Mouse (Mus musculus): ENCODE measurements around the gene Rbfox3.

Rbfox3 gene

DNA sequence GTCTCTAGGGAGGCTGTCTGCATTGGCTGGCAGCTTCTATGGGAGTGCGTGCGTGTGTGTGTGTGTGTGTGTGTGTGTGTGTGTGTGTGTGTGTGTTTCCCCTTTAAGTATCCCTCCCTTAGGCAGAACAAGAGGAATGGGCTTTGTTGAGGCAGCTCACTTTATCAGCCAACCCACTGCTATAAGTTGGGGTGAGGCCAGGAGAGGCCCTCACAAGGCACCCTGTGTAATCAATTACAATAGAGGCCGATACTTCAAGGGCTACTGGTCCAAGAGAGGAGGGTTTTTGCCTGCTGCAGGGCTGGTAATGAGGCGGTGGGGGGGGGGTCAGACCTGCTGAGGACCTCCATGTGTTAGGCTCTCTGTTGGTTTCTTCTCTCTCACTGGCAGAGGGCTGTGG is 357.5 kb downstream of the Rbfox3 start:
- no peak for DNase-seq (ENCODE audit: low read depth, low spot score)

DNA sequence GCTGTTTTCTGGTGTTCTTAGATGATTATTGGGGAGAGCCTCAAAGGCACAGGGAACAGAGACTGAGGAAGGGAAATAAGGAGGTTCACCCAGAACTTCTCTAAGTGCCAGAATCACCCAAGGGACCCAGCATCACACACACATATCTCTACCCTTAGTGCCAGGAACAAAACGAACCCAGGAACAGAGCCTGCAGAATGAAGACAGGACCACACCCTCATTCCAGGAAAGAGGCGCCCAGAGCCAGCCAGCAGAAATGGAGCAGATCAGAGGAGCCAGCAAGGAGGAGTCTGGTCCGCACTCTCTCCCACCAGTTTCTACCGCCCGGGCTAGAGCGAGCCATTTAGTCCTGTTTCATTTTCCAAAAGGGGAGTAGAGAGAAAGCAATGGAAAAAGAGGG is 358.4 kb downstream of the Rbfox3 start:
- DNase-seq (ENCODE audit: low read depth, low spot score) = no peak

- no peak for DNase-seq (ENCODE audit: low read depth, low spot score)
These were observed 358.9 kb downstream of the Rbfox3 start for GRCm38 (mm10) chr11:118552478-118552877.

GRCm38 (mm10) chr11:118551705-118552104 is 359.7 kb downstream of the Rbfox3 start:
- no peak for DNase-seq (ENCODE audit: low read depth, low spot score)

- peak; percentile 11 for DNase-seq (ENCODE audit: low read depth, low spot score)
These were observed 360.4 kb downstream of the Rbfox3 start for GRCm38 (mm10) chr11:118550773-118551520.

GRCm38 (mm10) chr11:118548242-118548641 is 363.2 kb downstream of the Rbfox3 start:
- DNase-seq (ENCODE audit: low read depth, low spot score) = no peak

DNA sequence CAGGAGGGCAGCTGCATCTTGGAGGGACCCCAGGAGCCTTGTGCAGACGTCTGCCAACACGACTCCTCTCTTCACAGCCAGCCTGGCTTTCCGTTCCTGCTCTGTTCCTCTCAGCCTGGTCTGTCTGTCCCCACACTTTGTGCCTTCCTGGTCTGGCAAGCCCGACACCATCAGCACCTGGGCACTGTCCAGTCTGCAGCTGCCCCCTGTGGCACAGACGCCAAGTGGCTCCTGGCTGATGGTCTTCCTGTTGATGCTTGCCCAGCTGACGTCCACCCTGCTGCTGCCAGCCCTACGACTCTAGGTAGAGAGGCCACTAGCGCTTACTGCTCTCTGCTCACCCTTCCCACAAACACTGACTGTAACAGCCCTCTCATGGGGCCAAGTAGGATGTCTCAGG is 365.1 kb downstream of the Rbfox3 start:
- DNase-seq (ENCODE audit: low read depth, low spot score) = no peak

DNA sequence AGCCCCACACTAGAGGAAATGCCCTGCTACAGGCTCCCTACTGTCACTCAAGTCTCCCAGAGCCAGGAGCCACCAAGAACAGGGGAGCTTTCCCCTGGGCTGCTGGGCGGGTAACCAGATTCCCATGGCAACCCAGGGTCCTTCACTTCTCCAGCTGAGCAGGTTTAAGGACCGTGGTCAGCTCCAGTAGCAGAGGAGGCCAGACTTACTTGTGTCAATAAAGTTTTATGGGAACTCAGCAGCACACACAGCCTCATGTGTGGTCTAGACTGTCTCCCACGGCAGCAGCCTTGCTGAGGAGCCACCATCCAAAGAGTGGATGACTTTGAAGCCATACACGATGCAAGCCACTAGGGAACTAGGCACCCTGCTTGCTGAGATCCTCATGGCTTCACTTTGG is 365.7 kb downstream of the Rbfox3 start:
- peak; percentile 14 for DNase-seq (ENCODE audit: low read depth, low spot score)

- DNase-seq (ENCODE audit: low read depth, low spot score) = no peak
These were observed 366.8 kb downstream of the Rbfox3 start for GRCm38 (mm10) chr11:118544564-118544963.

- DNase-seq (ENCODE audit: low read depth, low spot score) = no peak
These were observed 368.5 kb downstream of the Rbfox3 start for GRCm38 (mm10) chr11:118542906-118543305.

GRCm38 (mm10) chr11:118540411-118541026 is 370.9 kb downstream of the Rbfox3 start:
- DNase-seq (ENCODE audit: low read depth, low spot score) = no peak

- no peak for DNase-seq (ENCODE audit: low read depth, low spot score)
These were observed 373.4 kb downstream of the Rbfox3 start for GRCm38 (mm10) chr11:118538008-118538407.

DNA sequence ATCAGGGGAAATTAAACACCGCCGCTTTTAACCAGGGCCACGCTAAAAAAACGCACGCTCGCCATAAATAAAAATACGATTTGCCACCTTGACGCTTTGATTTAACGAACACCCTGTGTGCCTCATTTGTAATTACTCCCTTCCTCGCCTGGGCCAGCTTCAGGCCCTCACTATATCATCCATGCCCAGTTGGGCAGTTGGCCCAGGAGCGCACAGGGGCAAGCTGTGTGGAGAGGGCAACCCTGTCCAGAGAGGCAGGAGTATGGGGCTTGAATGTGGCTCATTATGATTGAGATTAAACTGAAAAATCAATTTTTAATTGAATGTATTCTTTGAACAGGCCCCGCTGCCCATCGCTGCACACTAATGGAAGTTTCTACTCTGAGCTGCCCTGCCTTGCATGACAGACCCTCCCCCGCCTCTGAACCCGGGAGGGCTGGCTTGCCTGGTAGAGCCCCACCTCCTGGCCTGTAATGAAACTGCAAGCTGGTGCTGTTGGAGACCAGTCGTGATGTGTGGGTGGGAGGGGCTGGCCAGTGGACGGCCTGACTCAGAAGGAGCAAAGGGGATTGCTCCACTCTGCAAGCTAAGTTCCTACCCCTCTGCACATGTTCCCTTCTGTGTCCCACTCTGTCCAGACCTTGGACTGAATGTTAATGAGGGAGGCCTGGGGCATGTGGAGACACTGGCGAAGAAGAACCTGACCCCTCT is 376.9 kb downstream of the Rbfox3 start:
- peak; percentile 43 for DNase-seq (ENCODE audit: low read depth, low spot score)

- no peak for DNase-seq (ENCODE audit: low read depth, low spot score)
These were observed 381.1 kb downstream of the Rbfox3 start for GRCm38 (mm10) chr11:118530313-118530712.

DNA sequence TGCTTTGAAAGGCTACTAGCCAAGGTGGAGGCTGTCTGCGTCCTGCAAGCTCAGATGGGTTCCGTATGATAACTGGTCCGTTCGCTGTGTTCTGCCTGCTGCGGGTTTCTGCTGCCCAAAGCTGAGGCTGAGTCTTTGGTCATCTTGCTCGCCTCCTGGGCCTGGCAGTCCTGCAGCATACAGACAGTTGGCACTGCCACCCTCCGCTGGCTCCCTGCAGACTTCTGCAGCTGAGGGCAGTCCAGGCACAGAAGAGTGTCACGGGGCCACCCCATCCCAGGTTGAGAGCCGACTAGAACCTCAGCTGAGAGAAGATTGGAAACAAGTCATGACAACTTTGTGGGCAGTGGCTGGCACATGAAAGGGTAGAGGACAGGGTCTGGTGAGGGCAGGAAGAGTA is 382.6 kb downstream of the Rbfox3 start:
- no peak for DNase-seq (ENCODE audit: low read depth, low spot score)

GRCm38 (mm10) chr11:118525059-118525458 is 386.3 kb downstream of the Rbfox3 start:
- peak; percentile 13 for DNase-seq (ENCODE audit: low read depth, low spot score)

GRCm38 (mm10) chr11:118523496-118524145 is 387.8 kb downstream of the Rbfox3 start:
- no peak for DNase-seq (ENCODE audit: low read depth, low spot score)

GRCm38 (mm10) chr11:118520932-118521331 is 390.5 kb downstream of the Rbfox3 start:
- DNase-seq (ENCODE audit: low read depth, low spot score) = no peak

- no peak for DNase-seq (ENCODE audit: low read depth, low spot score)
These were observed 391.1 kb downstream of the Rbfox3 start for GRCm38 (mm10) chr11:118520251-118520650.

- DNase-seq (ENCODE audit: low read depth, low spot score) = no peak
These were observed 392.7 kb downstream of the Rbfox3 start for GRCm38 (mm10) chr11:118518743-118519142.

GRCm38 (mm10) chr11:118517924-118518323 is 393.5 kb downstream of the Rbfox3 start:
- no peak for DNase-seq (ENCODE audit: low read depth, low spot score)

- no peak for DNase-seq (ENCODE audit: low read depth, low spot score)
These were observed 399.0 kb downstream of the Rbfox3 start for GRCm38 (mm10) chr11:118512257-118512910.
